Mouse (Mus musculus) liver, embryonic 14.5 days (tissue): Measurements from ENCODE around the gene Adgrg7.

Source experiments
- CTCF ChIP-seq: IDR thresholded peaks from 2 replicates; pipeline ENCODE4 v1.5.1; 2016; ENCODE audit warnings: antibody characterized with exemption, low read depth, control low read depth
- EP300 ChIP-seq: IDR thresholded peaks from 2 replicates; pipeline ENCODE4 v1.6.1; 2016; ENCODE audit warnings: antibody characterized with exemption, low read depth

- TF ChIP-seq CTCF (no peak), EP300 (no peak)
Measured at GRCm38 (mm10) chr16:56795481-56796139, at the start of gene Adgrg7.
